Mouse (Mus musculus) olfactory bulb, adult 2 months (tissue): ENCODE data around the gene Lgals3bp.

Experiments
- CTCF ChIP-seq: fragments of 200-500 bp; IDR thresholded peaks from 2 replicates; pipeline ENCODE4 v1.5.1; 2012; ENCODE audit warnings: low read depth, mild to moderate bottlenecking, low read length, moderate library complexity; ENCODE audit not compliant: insufficient read depth
- POLR2A ChIP-seq: fragments of 200-500 bp; IDR thresholded peaks from 2 replicates; pipeline ENCODE4 v1.6.1; 2012; ENCODE audit warnings: mild to moderate bottlenecking, low read depth, low read length, moderate library complexity; ENCODE audit not compliant: insufficient read depth

GRCm38 (mm10) chr11:118418834-118419504 lies 17.1 kb upstream of the Lgals3bp start, which contains the start of gene Cant1:
- TF ChIP-seq CTCF: no peak
- TF ChIP-seq POLR2A: peak; percentile 86
